Mouse (Mus musculus) MEL (cell line): ENCODE results near the gene Cyp26c1.

Experiments used
- CTCF ChIP-seq, 3 experiments: IDR thresholded peaks in 2 of 3; conservative IDR thresholded peaks in 1 of 3; 2 replicates each; pipeline ENCODE4 v1.5.1; 2011 to 2012; ENCODE audit warnings: low read length in 3 of 3, low read depth in 2 of 3, mild to moderate bottlenecking in 2 of 3, improper control_type of control experiment in 1 of 3, inconsistent platforms in 1 of 3, mixed read lengths in 1 of 3, moderate library complexity in 1 of 3; ENCODE audit not compliant: control insufficient read depth in 1 of 3, insufficient read depth in 1 of 3, poor library complexity in 1 of 3, severe bottlenecking in 1 of 3
- E2F4 ChIP-seq: IDR thresholded peaks from 2 replicates; pipeline ENCODE4 v1.6.1; 2011; ENCODE audit warnings: low read depth, low read length, improper control_type of control experiment, borderline replicate concordance
- GABPA ChIP-seq: IDR thresholded peaks from 2 replicates; pipeline ENCODE4 v1.6.1; 2012; ENCODE audit warnings: low read depth, mild to moderate bottlenecking, inconsistent platforms, low read length, improper control_type of control experiment, moderate library complexity
- MAFK ChIP-seq: IDR thresholded peaks from 2 replicates; pipeline ENCODE4 v1.6.1; 2011; ENCODE audit warnings: low read depth, mild to moderate bottlenecking, low read length, improper control_type of control experiment, borderline replicate concordance
- POLR2AphosphoS2 ChIP-seq: IDR thresholded peaks from 2 replicates; pipeline ENCODE4 v1.6.1; 2011; ENCODE audit warnings: low read length, improper control_type of control experiment
- SMC3 ChIP-seq: IDR thresholded peaks from 2 replicates; pipeline ENCODE4 v1.6.1; 2011; ENCODE audit warnings: low read depth, low read length, improper control_type of control experiment
- ZNF384 ChIP-seq: IDR thresholded peaks from 2 replicates; pipeline ENCODE4 v1.6.1; 2012; ENCODE audit warnings: low read depth, mild to moderate bottlenecking, inconsistent platforms, low read length, improper control_type of control experiment

GRCm38 (mm10) chr19:37697335-37697636, 11.9 kb downstream of the Cyp26c1 start:
- TF ChIP-seq ZNF384 (no peak), E2F4 (no peak), CTCF (IDR thresholded peaks at IDR 0.05 in 2 of 3, conservative IDR thresholded peaks at IDR 0.05 in 1 of 3; ENCODE audit: control insufficient read depth in 1 of 3, insufficient read depth in 1 of 3, low read depth in 2 of 3, low read length in 3 of 3, poor library complexity in 1 of 3, severe bottlenecking in 1 of 3) (no peak), MAFK (no peak), SMC3 (no peak), POLR2AphosphoS2 (no peak), GABPA (no peak)
